Mouse (Mus musculus) left cerebral cortex, postnatal 10 days (tissue): Measurements from ENCODE around the gene Ablim1. TPM values are rescaled to one million over a fixed set of nuclear protein-coding genes. Genes with fewer than 3 reads are reported as not detected.

Experiments used
- DNase-seq, 2 experiments: peaks; one replicate each; pipeline ENCODE4 v3.0.0; 2021 to 2022; ENCODE audit warnings: low spot score in 2 of 2, mixed read lengths in 1 of 2; ENCODE audit errors: extremely low spot score in 1 of 2
- intact Hi-C: fragments of 180-260 bp; cut with DNase I; formaldehyde crosslinking; loops from one replicate; pipeline ENCODE4 v1.15.1; 2025
- total RNA-seq, 2 experiments: library from RNA; stranded (reverse); gene quantifications; 2 replicates each; pipeline ENCODE4 v1.2.3; 2021

The Ablim1 gene
- total RNA-seq, 2 experiments from 2014 or later = 126 to 136 TPM

- intact Hi-C loops = loop anchor here (5.0 kb wide), 1 partner anchor 78 kb away; no protein-coding TSS in a partner anchor
- no peak for DNase-seq
Observed at GRCm38 (mm10) chr19:57315013-57315565, 370 bp upstream of the Ablim1 start.

DNA sequence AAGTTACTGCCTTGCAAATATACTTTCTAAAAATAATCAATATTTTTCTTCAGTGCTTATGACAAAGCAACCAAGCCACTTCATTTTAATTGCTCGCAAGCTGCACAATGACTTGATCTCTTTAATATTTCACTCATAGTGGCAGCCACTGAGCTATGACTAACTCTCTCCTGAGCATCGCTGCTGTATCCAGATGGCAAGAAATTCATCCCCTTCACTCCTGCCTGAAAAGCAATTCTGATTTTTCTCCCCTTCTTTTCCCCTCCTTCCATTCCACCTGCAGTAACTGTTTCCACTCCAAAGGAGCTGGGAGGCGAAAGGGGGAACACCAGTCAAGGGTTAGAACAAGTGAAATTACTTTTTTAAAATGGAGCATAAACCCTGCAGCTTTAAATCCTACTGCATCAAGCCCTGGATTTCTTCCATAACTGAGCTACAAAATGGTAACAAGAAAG, 801 bp downstream of the Ablim1 start:
- intact Hi-C loops = no loop called here
- no peak for DNase-seq

- intact Hi-C loops = no loop called here
- DNase-seq = no peak
Observed at GRCm38 (mm10) chr19:57313226-57313625, 1.5 kb downstream of the Ablim1 start.

DNA sequence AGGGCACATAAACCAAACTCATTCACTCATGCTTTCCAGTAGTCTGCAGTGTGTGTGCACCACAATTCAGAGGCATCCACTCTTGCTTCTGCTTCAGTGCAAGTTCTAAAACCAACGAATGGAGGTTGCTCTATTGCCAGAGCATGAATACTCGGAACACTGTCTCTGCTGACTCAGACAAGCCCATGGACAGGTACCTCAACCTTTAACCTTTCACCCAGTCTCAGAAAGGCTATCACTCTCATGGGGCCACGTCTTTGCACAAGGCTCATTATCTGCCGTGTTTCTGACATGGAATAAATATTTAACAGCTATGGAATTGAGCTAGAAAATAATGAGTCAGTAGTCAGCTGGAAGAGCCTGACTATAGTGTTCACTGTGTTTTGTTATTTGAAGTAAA, 4.7 kb downstream of the Ablim1 start:
- no peak for DNase-seq
- intact Hi-C loops = no loop called here

DNA sequence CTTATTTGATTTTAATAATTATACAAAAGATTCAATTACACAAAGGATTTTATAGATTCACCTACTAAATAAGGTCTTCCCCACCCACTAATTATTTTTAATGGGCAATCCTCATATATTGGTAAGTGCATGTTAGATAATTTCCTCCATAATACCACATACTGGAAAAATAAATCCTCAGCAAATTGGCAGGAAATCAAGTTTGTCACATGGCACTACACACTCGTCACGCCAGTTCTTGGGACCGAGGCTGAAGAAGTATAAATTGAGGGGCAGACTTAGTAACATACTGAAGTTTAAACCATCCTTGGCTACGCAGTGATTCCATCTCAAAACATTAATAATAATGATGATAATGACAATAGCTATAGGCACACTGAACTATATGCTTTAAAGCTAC, 8.1 kb downstream of the Ablim1 start:
- intact Hi-C loops = no loop called here
- no peak for DNase-seq

- intact Hi-C loops = no loop called here
Observed at GRCm38 (mm10) chr19:57305972-57306371, 8.7 kb downstream of the Ablim1 start.

DNA sequence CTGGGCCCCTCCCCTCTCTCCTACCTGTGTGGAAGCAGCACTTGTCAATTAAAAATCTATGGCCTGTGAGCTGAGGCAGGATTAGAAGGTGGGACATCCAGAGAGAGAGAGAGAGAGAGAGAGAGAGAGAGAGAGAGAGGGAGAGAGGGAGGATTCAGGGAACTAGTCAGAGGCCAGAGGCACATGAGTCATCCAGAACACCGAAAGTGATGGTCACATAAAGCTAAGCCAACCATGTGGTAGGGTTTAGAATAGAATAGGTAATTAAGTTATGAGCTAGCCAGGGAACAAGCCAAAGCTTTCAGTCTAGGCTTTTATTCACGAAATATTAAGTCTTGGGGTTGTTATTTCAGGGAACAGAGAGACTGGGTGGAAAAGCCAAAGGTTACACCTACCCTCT, 10.1 kb downstream of the Ablim1 start:
- intact Hi-C loops = no loop called here
- DNase-seq = no peak

More at GRCm38 (mm10) chr19:57305972-57306371, 8.7 kb downstream of the Ablim1 start:
- DNase-seq = no peak

DNA sequence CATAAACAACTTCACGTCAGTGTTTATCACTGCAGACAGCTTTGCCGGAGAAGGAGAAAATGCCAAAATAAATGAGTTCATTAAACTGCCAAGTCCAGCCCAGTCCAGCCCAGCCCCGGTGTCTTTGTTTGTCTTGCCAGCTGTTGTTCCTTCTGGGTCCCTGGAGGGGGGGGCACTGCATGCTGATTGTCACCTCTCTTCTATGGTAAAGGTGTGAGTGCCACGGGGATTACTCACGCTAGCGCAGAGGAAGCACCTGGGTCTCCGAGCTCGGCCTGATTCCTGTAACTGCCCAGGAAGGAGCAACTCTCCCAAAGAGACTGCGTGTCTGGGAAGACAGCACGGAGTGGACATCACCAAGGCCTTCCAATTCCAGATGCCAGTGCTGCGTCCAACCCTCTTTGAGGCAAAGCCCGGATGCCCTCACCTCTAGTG, 12.7 kb downstream of the Ablim1 start:
- no peak for DNase-seq
- intact Hi-C loops = no loop called here

- intact Hi-C loops = no loop called here
- DNase-seq = peak in 1 of 2 experiments; percentile 44
Observed at GRCm38 (mm10) chr19:57298006-57298405, 16.7 kb downstream of the Ablim1 start.

- intact Hi-C loops = no loop called here
- DNase-seq = no peak
Observed at GRCm38 (mm10) chr19:57297447-57297846, 17.3 kb downstream of the Ablim1 start.

DNA sequence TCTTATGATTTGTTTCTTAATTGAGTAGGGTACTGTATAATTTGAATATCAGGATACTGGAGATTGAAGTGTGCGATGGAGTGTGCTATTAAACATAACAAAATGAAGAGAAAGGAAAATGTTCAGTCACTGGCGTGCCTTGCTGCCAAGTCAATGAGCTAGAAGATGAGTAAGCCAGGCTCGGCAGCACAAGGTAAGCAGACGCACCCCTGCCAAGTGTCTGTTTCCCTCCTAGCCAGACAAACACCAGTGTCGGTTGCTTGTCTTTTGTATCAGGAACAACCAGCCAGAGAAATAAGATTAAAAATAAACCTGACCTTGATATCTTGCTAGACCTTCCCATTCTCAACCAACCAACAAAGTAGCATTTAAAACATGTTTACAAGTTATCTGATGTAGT, 18.2 kb downstream of the Ablim1 start:
- no peak for DNase-seq
- intact Hi-C loops = no loop called here

GRCm38 (mm10) chr19:57295521-57295920, 19.2 kb downstream of the Ablim1 start:
- no peak for DNase-seq
- intact Hi-C loops = no loop called here

- intact Hi-C loops = no loop called here
Observed at GRCm38 (mm10) chr19:57294356-57294755, 20.4 kb downstream of the Ablim1 start.

GRCm38 (mm10) chr19:57293737-57294136, 21.0 kb downstream of the Ablim1 start:
- DNase-seq = peak in 1 of 2 experiments; percentile 73
- intact Hi-C loops = no loop called here

More at GRCm38 (mm10) chr19:57294356-57294755, 20.4 kb downstream of the Ablim1 start:
- no peak for DNase-seq

DNA sequence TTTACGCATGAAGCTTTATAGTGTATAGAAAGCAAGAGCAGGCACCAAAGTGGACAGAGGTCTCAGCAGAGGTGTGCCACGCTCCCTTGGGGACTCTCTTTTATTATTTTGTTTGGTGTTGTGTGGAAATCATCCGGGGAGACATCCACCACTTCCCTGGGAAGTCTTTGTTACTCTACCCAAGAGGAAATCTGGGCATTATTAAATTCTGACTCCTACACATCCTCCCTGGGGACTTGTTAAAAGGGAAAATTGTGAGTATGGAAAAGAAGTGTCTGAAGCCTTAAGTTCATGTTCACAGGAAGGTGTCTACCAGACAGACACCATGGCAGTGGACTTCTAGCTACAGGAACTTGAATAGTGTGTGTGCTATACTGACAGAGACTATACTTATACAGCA, 31.4 kb downstream of the Ablim1 start:
- no peak for DNase-seq
- intact Hi-C loops = no loop called here

GRCm38 (mm10) chr19:57282642-57283041, 32.1 kb downstream of the Ablim1 start:
- no peak for DNase-seq
- intact Hi-C loops = no loop called here

DNA sequence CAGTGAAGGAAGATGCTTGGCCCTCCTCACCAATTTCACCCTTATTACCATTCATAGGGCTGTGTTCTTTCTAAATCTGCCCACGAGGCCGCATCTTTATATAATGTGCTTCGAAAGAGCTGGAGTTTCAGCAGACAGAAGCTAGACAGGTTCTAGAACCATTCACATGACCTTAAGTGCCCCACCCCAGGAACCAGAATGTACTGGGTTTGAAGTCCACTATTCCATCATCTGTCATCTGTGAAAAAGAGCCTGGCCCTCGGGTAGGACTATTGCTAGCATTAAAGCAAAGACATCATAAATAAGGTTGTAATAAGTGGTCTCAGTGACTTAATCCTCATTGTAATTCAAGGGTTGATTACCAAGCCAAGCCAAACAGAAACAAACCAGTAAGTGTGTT, 35.1 kb downstream of the Ablim1 start:
- DNase-seq = no peak
- intact Hi-C loops = no loop called here

DNA sequence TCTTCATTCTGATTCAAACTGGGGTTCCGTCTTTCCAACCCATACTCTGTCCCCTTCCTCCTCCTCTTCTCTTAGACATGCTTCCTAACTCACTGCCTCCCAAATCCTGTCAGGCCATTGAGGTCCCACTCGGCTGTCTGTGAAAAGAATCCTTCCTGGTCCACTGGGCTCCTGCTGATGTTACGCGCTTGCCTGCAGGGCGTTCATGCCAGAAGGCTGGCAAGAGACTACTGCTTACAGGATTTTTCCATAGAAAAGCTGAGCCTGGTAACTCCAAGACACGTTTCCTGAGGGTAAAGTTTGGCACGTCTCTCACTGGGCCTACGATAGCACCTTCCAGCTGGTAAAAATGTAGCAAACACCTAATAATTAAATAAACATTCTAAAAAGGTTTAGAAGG, 36.5 kb downstream of the Ablim1 start:
- intact Hi-C loops = no loop called here
- no peak for DNase-seq

- intact Hi-C loops = no loop called here
Observed at GRCm38 (mm10) chr19:57277010-57277409, 37.7 kb downstream of the Ablim1 start.

DNA sequence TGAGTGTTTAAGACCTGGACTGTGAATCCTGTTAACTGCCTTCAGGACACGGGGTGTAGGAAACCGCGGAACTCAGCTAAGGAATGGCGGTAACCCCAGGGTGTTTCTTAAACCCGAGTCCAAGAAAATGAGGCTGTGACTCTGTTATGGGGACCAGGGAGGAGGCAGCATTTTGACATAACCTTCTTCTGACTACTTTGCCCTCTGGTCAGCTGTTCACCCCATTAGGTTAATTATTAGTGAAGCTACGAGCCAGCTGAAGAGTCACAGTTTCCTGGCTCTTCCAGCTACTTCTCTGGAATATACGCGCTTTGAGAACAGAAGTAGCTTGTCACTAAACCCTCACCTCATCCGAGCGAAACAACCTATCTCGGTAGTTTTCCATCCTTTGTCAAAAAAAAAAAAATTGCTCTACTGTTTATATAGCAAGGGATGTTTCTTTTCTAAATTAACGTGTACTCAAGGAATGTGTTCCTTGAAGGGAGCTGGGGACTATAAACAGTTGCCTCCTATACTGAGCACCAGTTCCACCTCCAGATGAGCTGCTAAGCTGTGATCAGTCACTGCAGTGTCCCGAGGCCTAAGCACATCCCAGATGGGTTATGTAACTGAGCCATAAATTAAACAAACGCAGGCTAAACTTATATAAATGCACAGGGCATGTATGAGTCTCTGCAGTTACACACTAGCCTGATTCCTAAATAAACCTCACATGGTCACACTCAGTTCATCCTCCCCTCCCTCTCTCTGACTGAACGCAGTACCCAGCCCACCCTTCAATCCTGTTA, 39.4 kb downstream of the Ablim1 start:
- DNase-seq = no peak
- intact Hi-C loops = no loop called here

More at GRCm38 (mm10) chr19:57277010-57277409, 37.7 kb downstream of the Ablim1 start:
- DNase-seq = no peak
